Mouse (Mus musculus) embryonic fibroblast, embryonic 13.5 days (primary cell): Measurements from ENCODE around the gene Tex36.

ENCODE experiments used
- CTCF ChIP-seq: IDR thresholded peaks from 2 replicates; pipeline ENCODE4 v1.5.1; 2011; ENCODE audit warnings: mild to moderate bottlenecking, control low read depth, low read length, moderate library complexity, borderline replicate concordance; ENCODE audit not compliant: insufficient read depth
- POLR2A ChIP-seq: IDR thresholded peaks from 2 replicates; pipeline ENCODE4 v1.6.1; 2011; ENCODE audit warnings: low read depth, mild to moderate bottlenecking, control low read depth, low read length, moderate library complexity

DNA sequence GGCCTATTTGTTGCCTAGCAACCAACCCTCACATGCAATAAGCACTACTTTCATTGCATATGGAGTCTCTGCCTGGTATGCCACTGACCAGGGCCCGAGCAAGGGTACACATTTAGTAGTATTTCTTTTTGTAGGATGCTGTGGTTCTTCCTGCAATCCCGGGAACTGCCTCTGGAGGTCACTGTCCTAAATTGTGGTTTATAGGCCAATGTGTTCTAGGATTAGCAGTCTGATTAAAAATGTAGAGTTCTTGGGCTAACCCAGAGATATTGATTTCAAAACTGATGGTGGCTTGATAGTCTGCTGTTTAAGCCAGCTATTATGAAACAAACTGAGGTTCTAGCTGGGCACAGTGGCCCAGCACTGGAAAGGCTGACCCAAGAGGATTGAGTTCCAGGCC is 30.5 kb upstream of the Tex36 start:
- TF ChIP-seq POLR2A (no peak), CTCF (no peak)
